Mouse (Mus musculus) lung, postnatal 14 days (tissue): ENCODE measurements around the gene Phyh.
"Not testable (repeated sequence)": the region's sequence is repeated elsewhere in the genome, so short reads cannot be mapped to it uniquely, and the experiment has no call there.

ENCODE experiments used
- DNase-seq: peaks from one replicate; pipeline ENCODE4 v3.0.0; 2021

Gene Phyh

GRCm38 (mm10) chr2:4921019-4921418, 2.2 kb downstream of the Phyh start:
- no peak for DNase-seq

- no peak for DNase-seq
These were observed 3.8 kb downstream of the Phyh start for GRCm38 (mm10) chr2:4922476-4923164.

- no peak for DNase-seq
These were observed 8.6 kb downstream of the Phyh start for GRCm38 (mm10) chr2:4927391-4927790.

- DNase-seq: no peak
These were observed 10.4 kb downstream of the Phyh start for GRCm38 (mm10) chr2:4929230-4929629.

- DNase-seq: no peak
These were observed 15.7 kb downstream of the Phyh start for GRCm38 (mm10) chr2:4934516-4934915.

GRCm38 (mm10) chr2:4937931-4938330, 19.1 kb downstream of the Phyh start:
- DNase-seq: no peak

GRCm38 (mm10) chr2:4940861-4941260, 22.0 kb downstream of the Phyh start:
- DNase-seq: no peak

GRCm38 (mm10) chr2:4949691-4950090, 30.9 kb downstream of the Phyh start:
- DNase-seq: not testable (repeated sequence)

- no peak for DNase-seq
These were observed 32.2 kb downstream of the Phyh start for GRCm38 (mm10) chr2:4950986-4951385.

GRCm38 (mm10) chr2:4954216-4954760, 35.5 kb downstream of the Phyh start:
- no peak for DNase-seq

GRCm38 (mm10) chr2:4958039-4958438, 39.2 kb downstream of the Phyh start:
- no peak for DNase-seq

- no peak for DNase-seq
These were observed 49.0 kb downstream of the Phyh start for GRCm38 (mm10) chr2:4967806-4968205.

GRCm38 (mm10) chr2:4969083-4969482, 50.3 kb downstream of the Phyh start:
- DNase-seq: no peak

- no peak for DNase-seq
These were observed 57.0 kb downstream of the Phyh start, which contains the start of gene Ucma for GRCm38 (mm10) chr2:4975807-4976206. Gene Ucma, plus strand, starts transcription at chr2:4976122.

GRCm38 (mm10) chr2:4978091-4978490, 59.3 kb downstream of the Phyh start:
- no peak for DNase-seq

- no peak for DNase-seq
These were observed 65.2 kb downstream of the Phyh start for GRCm38 (mm10) chr2:4983987-4984386.

GRCm38 (mm10) chr2:4985000-4985399, 66.2 kb downstream of the Phyh start:
- no peak for DNase-seq

GRCm38 (mm10) chr2:4986798-4987197, 68.0 kb downstream of the Phyh start:
- no peak for DNase-seq

- no peak for DNase-seq
These were observed 68.8 kb downstream of the Phyh start for GRCm38 (mm10) chr2:4987388-4988180.
